Mouse (Mus musculus) MEL (cell line): ENCODE measurements around the gene Dennd1a. TPM values are rescaled to one million over a fixed set of nuclear protein-coding genes. Genes with fewer than 3 reads are reported as not detected.

Experiments
- DNase-seq: peaks from one replicate; pipeline ENCODE4 v3.0.0; 2011; ENCODE audit warnings: low read depth, low spot score
- H3K27ac ChIP-seq: 2 replicates; pipeline ENCODE4 v1.5.1; 2012; ENCODE audit warnings: low read depth, mild to moderate bottlenecking, control low read depth, low read length, moderate library complexity; ENCODE audit not compliant: control insufficient read depth
- H3K27me3 ChIP-seq, 2 experiments: fragments of 150-350 bp in 1 of 2; sonication (generic) in 1 of 2; 2 replicates each; pipeline ENCODE4 v1.6.1; 2012; ENCODE audit warnings: low read length in 2 of 2, mild to moderate bottlenecking in 2 of 2, improper control_type of control experiment in 1 of 2, moderate library complexity in 1 of 2; ENCODE audit not compliant: insufficient read depth in 2 of 2, control insufficient read depth in 1 of 2
- H3K36me3 ChIP-seq, 2 experiments: 2 replicates each; pipeline ENCODE4 v1.6.1; 2012 to 2014; ENCODE audit warnings: low read length in 2 of 2, improper control_type of control experiment in 1 of 2, inconsistent platforms in 1 of 2, mild to moderate bottlenecking in 1 of 2; ENCODE audit not compliant: insufficient read depth in 2 of 2, control insufficient read depth in 1 of 2
- H3K4me1 ChIP-seq, 2 experiments: fragments of 150-350 bp in 1 of 2; sonication (generic) in 1 of 2; 2 replicates each; pipeline ENCODE4 v1.6.1; 2012; ENCODE audit warnings: low read length in 2 of 2, improper control_type of control experiment in 1 of 2, mild to moderate bottlenecking in 1 of 2; ENCODE audit not compliant: insufficient read depth in 2 of 2, control insufficient read depth in 1 of 2
- H3K4me3 ChIP-seq, 2 experiments: fragments of 150-350 bp in 1 of 2; sonication (generic) in 1 of 2; 2 replicates each; pipeline ENCODE4 v1.5.1; 2012; ENCODE audit warnings: low read depth in 2 of 2, low read length in 2 of 2, mild to moderate bottlenecking in 2 of 2, moderate library complexity in 2 of 2, control low read depth in 1 of 2, improper control_type of control experiment in 1 of 2; ENCODE audit not compliant: control insufficient read depth in 1 of 2, insufficient read depth in 1 of 2
- H3K79me2 ChIP-seq: 2 replicates; pipeline ENCODE4 v1.6.1; 2012; ENCODE audit warnings: mild to moderate bottlenecking, low read length, moderate library complexity; ENCODE audit not compliant: control insufficient read depth, poor library complexity, insufficient read depth
- H3K9ac ChIP-seq: 2 replicates; pipeline ENCODE4 v1.6.1; 2012; ENCODE audit warnings: low read depth, mild to moderate bottlenecking, control low read depth, low read length, moderate library complexity; ENCODE audit not compliant: control insufficient read depth, poor library complexity, severe bottlenecking
- H3K9me3 ChIP-seq: fragments of 150-350 bp; sonication (generic); replicated peaks from 2 replicates; pipeline ENCODE4 v1.6.1; 2012; ENCODE audit warnings: mild to moderate bottlenecking, low read length, improper control_type of control experiment, moderate library complexity; ENCODE audit not compliant: insufficient read depth
- CHD1 ChIP-seq: IDR thresholded peaks from 2 replicates; pipeline ENCODE4 v1.6.1; 2012; ENCODE audit warnings: low read depth, mild to moderate bottlenecking, inconsistent platforms, low read length, improper control_type of control experiment
- CHD2 ChIP-seq: IDR thresholded peaks from 2 replicates; pipeline ENCODE4 v1.6.1; 2011; ENCODE audit warnings: low read length, improper control_type of control experiment
- ELF1 ChIP-seq: IDR thresholded peaks from 2 replicates; pipeline ENCODE4 v1.6.1; 2014; ENCODE audit warnings: low read depth, mild to moderate bottlenecking, inconsistent platforms, low read length, improper control_type of control experiment, moderate library complexity
- ETS1 ChIP-seq: IDR thresholded peaks from 2 replicates; pipeline ENCODE4 v1.6.1; 2012; ENCODE audit warnings: low read depth, mild to moderate bottlenecking, inconsistent platforms, low read length, improper control_type of control experiment, moderate library complexity
- JUND ChIP-seq: IDR thresholded peaks from 2 replicates; pipeline ENCODE4 v1.6.1; 2011; ENCODE audit warnings: low read depth, mild to moderate bottlenecking, improper control_type of control experiment, low read length
- KAT2A ChIP-seq: conservative IDR thresholded peaks from 2 replicates; pipeline ENCODE4 v1.6.1; 2012; ENCODE audit warnings: low read depth, low read length, improper control_type of control experiment, inconsistent platforms
- MAX ChIP-seq: IDR thresholded peaks from 2 replicates; pipeline ENCODE4 v1.6.1; 2011; ENCODE audit warnings: low read length, improper control_type of control experiment
- MXI1 ChIP-seq: IDR thresholded peaks from 2 replicates; pipeline ENCODE4 v1.6.1; 2011; ENCODE audit warnings: mild to moderate bottlenecking, low read depth, low read length, improper control_type of control experiment
- MYC ChIP-seq: IDR thresholded peaks from 2 replicates; pipeline ENCODE4 v1.6.1; 2011; ENCODE audit warnings: low read depth, mild to moderate bottlenecking, low read length, improper control_type of control experiment, moderate library complexity
- NELFE ChIP-seq: IDR thresholded peaks from 2 replicates; pipeline ENCODE4 v1.6.1; 2011; ENCODE audit warnings: low read depth, low read length, improper control_type of control experiment
- NRF1 ChIP-seq: IDR thresholded peaks from 2 replicates; pipeline ENCODE4 v1.6.1; 2014; ENCODE audit warnings: low read depth, mild to moderate bottlenecking, inconsistent platforms, low read length, improper control_type of control experiment, moderate library complexity; ENCODE audit not compliant: poor library complexity, insufficient read depth, severe bottlenecking
- POLR2A ChIP-seq, 2 experiments: IDR thresholded peaks; 2 replicates each; pipeline ENCODE4 v1.6.1; 2011 to 2012; ENCODE audit warnings: low read length in 2 of 2, mild to moderate bottlenecking in 2 of 2, control low read depth in 1 of 2, improper control_type of control experiment in 1 of 2, low read depth in 1 of 2, moderate library complexity in 1 of 2; ENCODE audit not compliant: control insufficient read depth in 1 of 2, insufficient read depth in 1 of 2, poor library complexity in 1 of 2
- POLR2AphosphoS2 ChIP-seq: IDR thresholded peaks from 2 replicates; pipeline ENCODE4 v1.6.1; 2011; ENCODE audit warnings: low read length, improper control_type of control experiment
- SIN3A ChIP-seq: IDR thresholded peaks from 2 replicates; pipeline ENCODE4 v1.6.1; 2012; ENCODE audit warnings: low read length, improper control_type of control experiment, inconsistent platforms
- SMC3 ChIP-seq: IDR thresholded peaks from 2 replicates; pipeline ENCODE4 v1.6.1; 2011; ENCODE audit warnings: low read depth, low read length, improper control_type of control experiment
- TBP ChIP-seq: IDR thresholded peaks from 2 replicates; pipeline ENCODE4 v1.8.0; 2011; ENCODE audit warnings: low read depth, low read length, improper control_type of control experiment
- TCF12 ChIP-seq: IDR thresholded peaks from 2 replicates; pipeline ENCODE4 v1.6.1; 2014; ENCODE audit warnings: low read depth, mild to moderate bottlenecking, inconsistent platforms, low read length, improper control_type of control experiment, moderate library complexity
- USF2 ChIP-seq, 2 experiments: IDR thresholded peaks; 2 replicates each; pipeline ENCODE4 v1.6.1; 2011 to 2012; ENCODE audit warnings: improper control_type of control experiment in 2 of 2, low read length in 2 of 2, borderline replicate concordance in 1 of 2, inconsistent platforms in 1 of 2, low read depth in 1 of 2, mild to moderate bottlenecking in 1 of 2; ENCODE audit not compliant: insufficient read depth in 1 of 2
- ZC3H11A ChIP-seq: IDR thresholded peaks from 2 replicates; pipeline ENCODE4 v1.6.1; 2012; ENCODE audit warnings: low read depth, mild to moderate bottlenecking, inconsistent platforms, low read length, improper control_type of control experiment
- ZKSCAN1 ChIP-seq: IDR thresholded peaks from 2 replicates; pipeline ENCODE4 v1.6.1; 2012; ENCODE audit warnings: low read depth, mild to moderate bottlenecking, inconsistent platforms, low read length, improper control_type of control experiment, moderate library complexity
- ZMIZ1 ChIP-seq: IDR thresholded peaks from 2 replicates; pipeline ENCODE4 v1.6.1; 2012; ENCODE audit warnings: low read depth, mild to moderate bottlenecking, inconsistent platforms, low read length, improper control_type of control experiment, moderate library complexity
- polyA plus RNA-seq, 2 experiments: library from polyadenylated mRNA; stranded (reverse) in 1 of 2; unstranded in 1 of 2; fragments of >175 nt in 1 of 2; fragments of >200 nt in 1 of 2; gene quantifications; 2 replicates each; pipeline versions ENCODE4 v1.2.1 to v1.2.4; 2012; ENCODE audit warnings: low replicate concordance in 2 of 2, low read depth in 1 of 2; ENCODE audit not compliant: insufficient read length in 2 of 2, insufficient read depth in 1 of 2, missing spikeins in 1 of 2
- total RNA-seq: library from RNA; depleted of rRNA; stranded (reverse); fragments of 300-350 nt; gene quantifications from 2 replicates; pipeline ENCODE4 v1.2.3, GENCODE M21; 2012

The Dennd1a gene
- total and polyA plus RNA-seq, 3 experiments: 5.0 to 21.8 TPM; not detected in 1

- Histone ChIP-seq H3K4me3 (no peak overlapping the region), H3K36me3 (no peaks in the 10 kb centered on the region), H3K9me3 (no peaks in the 10 kb centered on the region), H3K79me2 (no peaks in the 10 kb centered on the region), H3K27ac (no peak overlapping the region), H3K27me3 (no peaks in the 10 kb centered on the region)
- TF ChIP-seq SMC3 (no peak), CHD1 (no peak)
- TF ChIP-seq, all 39 proteins: peak for 0
- Histone ChIP-seq H3K9ac (no peak overlapping the region), H3K4me1 (no peaks in the 10 kb centered on the region; a peak in 1 of 4 replicates)
- DNase-seq: no peak
Measured at GRCm38 (mm10) chr2:37767739-37768138, 519.5 kb downstream of the Dennd1a start.

- Histone ChIP-seq H3K4me1 (no peaks in the 10 kb centered on the region; a peak in 1 of 4 replicates), H3K4me3 (no peak overlapping the region), H3K9me3 (no peaks in the 10 kb centered on the region), H3K27ac (no peak overlapping the region), H3K79me2 (no peaks in the 10 kb centered on the region), H3K9ac (no peak overlapping the region), H3K36me3 (no peaks in the 10 kb centered on the region), H3K27me3 (no peaks in the 10 kb centered on the region)
- DNase-seq: no peak
- no peak for TF ChIP-seq ZMIZ1
- TF ChIP-seq MXI1: no peak
- TF ChIP-seq JUND: no peak
- no peak for TF ChIP-seq MYC
- TF ChIP-seq SMC3: no peak
- TF ChIP-seq SIN3A: no peak
- no peak for TF ChIP-seq CHD2
- TF ChIP-seq TBP: no peak
- TF ChIP-seq ELF1: no peak
- TF ChIP-seq NELFE: no peak
- no peak for TF ChIP-seq MAX
- TF ChIP-seq KAT2A: no peak
- no peak for TF ChIP-seq POLR2AphosphoS2
- no peak for TF ChIP-seq POLR2A (IDR thresholded peaks at IDR 0.05; ENCODE audit: control insufficient read depth in 1 of 2, insufficient read depth in 1 of 2, low read depth in 1 of 2, low read length in 2 of 2, poor library complexity in 1 of 2)
- no peak for TF ChIP-seq USF2 (IDR thresholded peaks at IDR 0.05; ENCODE audit: borderline replicate concordance in 1 of 2, insufficient read depth in 1 of 2, low read depth in 1 of 2, low read length in 2 of 2)
- TF ChIP-seq ZC3H11A: no peak
- TF ChIP-seq ZKSCAN1: no peak
- TF ChIP-seq TCF12: no peak
- TF ChIP-seq NRF1: no peak
- TF ChIP-seq ETS1: no peak
Measured at GRCm38 (mm10) chr2:37767080-37767547, 520.1 kb downstream of the Dennd1a start.
